Mouse (Mus musculus): ENCODE measurements around the gene Gm28043.

- TF ChIP-seq CTCF (IDR thresholded peaks at IDR 0.05 in 2 of 3, conservative IDR thresholded peaks at IDR 0.05 in 1 of 3; ENCODE audit: control insufficient read depth in 1 of 3, insufficient read depth in 1 of 3, low read depth in 2 of 3, low read length in 3 of 3, poor library complexity in 1 of 3, severe bottlenecking in 1 of 3) = no peak
- no peak for TF ChIP-seq NRF1 (IDR thresholded peaks at IDR 0.05; ENCODE audit: insufficient read depth, low read depth, low read length, poor library complexity, severe bottlenecking)
- no peak for TF ChIP-seq HCFC1 (IDR thresholded peaks at IDR 0.05; ENCODE audit: low read depth, low read length)
- no peak for TF ChIP-seq POLR2A (IDR thresholded peaks at IDR 0.05; ENCODE audit: control insufficient read depth in 1 of 2, insufficient read depth in 1 of 2, low read depth in 1 of 2, low read length in 2 of 2, poor library complexity in 1 of 2)
- TF ChIP-seq CHD1 (IDR thresholded peaks at IDR 0.05; ENCODE audit: low read depth, low read length) = no peak
- no peak for TF ChIP-seq POLR2AphosphoS5 (IDR thresholded peaks at IDR 0.05; ENCODE audit: borderline replicate concordance, low read depth, low read length)
- TF ChIP-seq MYC (IDR thresholded peaks at IDR 0.05; ENCODE audit: low read depth, low read length) = no peak
- TF ChIP-seq NELFE (IDR thresholded peaks at IDR 0.05; ENCODE audit: low read depth, low read length) = no peak
- no peak for TF ChIP-seq EP300 (IDR thresholded peaks at IDR 0.05; ENCODE audit: low read depth in 1 of 2, low read length in 2 of 2)
- TF ChIP-seq MAX (IDR thresholded peaks at IDR 0.05; ENCODE audit: low read length) = no peak
- TF ChIP-seq MXI1 (IDR thresholded peaks at IDR 0.05; ENCODE audit: low read depth, low read length) = no peak
- TF ChIP-seq KAT2A (conservative IDR thresholded peaks at IDR 0.05; ENCODE audit: low read depth, low read length) = no peak
- no peak for TF ChIP-seq MYB (IDR thresholded peaks at IDR 0.05; ENCODE audit: low read depth, low read length)
Observed at GRCm38 (mm10) chr17:29585446-29585845, 29.2 kb upstream of the Gm28043 start.
